ENCODE assay signal across 21 mouse cellular contexts in the genomic region with DNA sequence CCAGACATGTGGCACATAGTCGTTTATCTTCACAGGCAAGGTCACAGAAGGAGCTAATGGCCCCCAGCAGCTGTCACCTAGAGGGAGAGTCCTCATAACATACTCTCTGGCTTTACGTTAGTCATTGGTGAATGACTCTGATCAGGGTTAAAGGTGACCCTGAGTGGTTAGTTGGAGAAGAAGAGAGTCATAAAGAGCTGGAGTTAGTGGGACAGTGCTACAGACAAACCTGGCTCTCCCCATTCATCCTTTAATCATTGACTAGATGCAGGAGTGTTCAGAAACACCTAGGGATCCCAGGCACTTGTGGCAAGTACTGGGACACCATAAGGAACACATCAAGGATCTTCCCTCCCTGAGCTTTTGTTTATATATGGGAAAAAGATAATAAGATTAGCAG. TPM values are rescaled to one million over a fixed set of nuclear protein-coding genes. Genes with fewer than 3 reads are reported as not detected.
DNase-seq lines count a peak whose midpoint lies in the region; ATAC-seq and TF ChIP-seq lines count a peak whose summit lies in the region.
"Had no signal": no experiment of that assay in that cellular context is flagged by ENCODE, and none has a peak within 500 bp of the region (broad histone marks: within the 10 kb centered on the region; RNA-seq: fewer than 3 reads in every experiment).

No protein-coding gene starts in this region.

- no peaks in the 10 kb centered on the region for H3K27me3 ChIP-seq in kidney, embryonic 14.5 days (ENCODE audit: control insufficient read depth, insufficient read depth, low read length)
- no peaks in the 10 kb centered on the region for H3K27me3 ChIP-seq in liver, embryonic 13.5 days
- no peaks in the 10 kb centered on the region for H3K27me3 ChIP-seq in intestine, postnatal 0 days (replicated peaks; ENCODE audit: control insufficient read depth, insufficient read depth, low read length)
- H3K27me3 ChIP-seq in small intestine, adult 2 months (ENCODE audit: control insufficient read depth, insufficient read depth, low read length): no peaks in the 10 kb centered on the region
- no peaks in the 10 kb centered on the region for H3K27me3 ChIP-seq in thymus, adult 2 months (ENCODE audit: control insufficient read depth, insufficient read depth, low read length)
- H3K27me3 ChIP-seq: forebrain, embryonic 13.5 days; heart, embryonic 15.5 days; limb, embryonic 15.5 days; lung, embryonic 15.5 days; midbrain, embryonic 15.5 days had no signal

- TF ChIP-seq CTCF in intestine, postnatal 0 days (IDR thresholded peaks at IDR 0.05; ENCODE audit: low read depth): no peak
- no peak for TF ChIP-seq CTCF in small intestine, adult 2 months (IDR thresholded peaks at IDR 0.05; ENCODE audit: extremely low read depth, insufficient read length, insufficient replicate concordance, low read depth, low read length)
- no peak for TF ChIP-seq CTCF in thymus, adult 2 months (IDR thresholded peaks at IDR 0.05; ENCODE audit: borderline replicate concordance, control insufficient read depth, extremely low read depth, insufficient read depth, low read length, poor library complexity)

- no peaks in the 10 kb centered on the region for H3K36me3 ChIP-seq in kidney, embryonic 14.5 days (ENCODE audit: control insufficient read depth, insufficient read depth, low read length)
- no peaks in the 10 kb centered on the region for H3K36me3 ChIP-seq in liver, embryonic 13.5 days
- H3K36me3 ChIP-seq in intestine, postnatal 0 days (ENCODE audit: control insufficient read depth, insufficient read depth): no peaks in the 10 kb centered on the region
- no peaks in the 10 kb centered on the region for H3K36me3 ChIP-seq in small intestine, adult 2 months (ENCODE audit: control insufficient read depth, insufficient read depth, low read length)
- H3K36me3 ChIP-seq in thymus, adult 2 months (ENCODE audit: control insufficient read depth, insufficient read depth, low read length): no peaks in the 10 kb centered on the region
- H3K36me3 ChIP-seq: heart, embryonic 15.5 days; limb, embryonic 15.5 days; lung, embryonic 15.5 days; midbrain, embryonic 10.5 days; midbrain, embryonic 15.5 days had no signal

- H3K9me3 ChIP-seq in kidney, embryonic 14.5 days (ENCODE audit: control insufficient read depth, low read length): no peaks in the 10 kb centered on the region
- no peaks in the 10 kb centered on the region for H3K9me3 ChIP-seq in liver, embryonic 13.5 days (replicated peaks)
- no peaks in the 10 kb centered on the region for H3K9me3 ChIP-seq in intestine, postnatal 0 days (ENCODE audit: control insufficient read depth)
- H3K9me3 ChIP-seq: forebrain, embryonic 13.5 days; heart, embryonic 15.5 days; limb, embryonic 15.5 days; lung, embryonic 15.5 days; midbrain, embryonic 10.5 days; midbrain, embryonic 15.5 days had no signal

- WGBS in kidney, embryonic 14.5 days: 8% methylated on average over 2 of the region's 2 CpGs
- 35% methylated on average over 2 of the region's 2 CpGs for WGBS in liver, embryonic 13.5 days (ENCODE audit: insufficient replicate concordance)
- 18% methylated on average over 2 of the region's 2 CpGs for WGBS in intestine, postnatal 0 days
- 15% methylated on average over 2 of the region's 2 CpGs for WGBS in small intestine, adult 2 months
- WGBS in thymus, adult 2 months: 67% methylated on average over 2 of the region's 2 CpGs

- H3K4me3 ChIP-seq in kidney, embryonic 14.5 days (ENCODE audit: low read length): no peak overlapping the region
- no peak overlapping the region for H3K4me3 ChIP-seq in liver, embryonic 13.5 days (replicated peaks)
- H3K4me3 ChIP-seq in intestine, postnatal 0 days (ENCODE audit: low read depth, low read length): no peak overlapping the region
- H3K4me3 ChIP-seq in small intestine, adult 2 months (ENCODE audit: low read depth, low read length): no peak overlapping the region
- no peak overlapping the region for H3K4me3 ChIP-seq in thymus, adult 2 months (ENCODE audit: control insufficient read depth, insufficient read depth, low read length)
- H3K4me3 ChIP-seq: forebrain, embryonic 13.5 days; heart, embryonic 15.5 days; limb, embryonic 15.5 days; lung, embryonic 15.5 days; midbrain, embryonic 10.5 days; midbrain, embryonic 15.5 days had no signal

- peaks cover 17% of the 10 kb centered on the region for H3K4me1 ChIP-seq in kidney, embryonic 14.5 days (ENCODE audit: control insufficient read depth, insufficient read depth, low read length)
- peaks cover 12% of the 10 kb centered on the region for H3K4me1 ChIP-seq in liver, embryonic 13.5 days (replicated peaks)
- peaks cover 18% of the 10 kb centered on the region for H3K4me1 ChIP-seq in intestine, postnatal 0 days (replicated peaks; ENCODE audit: control insufficient read depth, insufficient read depth, low read length)
- peaks cover 31% of the 10 kb centered on the region for H3K4me1 ChIP-seq in small intestine, adult 2 months (ENCODE audit: control insufficient read depth, insufficient read depth, insufficient read length, low read length)
- H3K4me1 ChIP-seq in thymus, adult 2 months (replicated peaks; ENCODE audit: control insufficient read depth, insufficient read depth, low read length): no peaks in the 10 kb centered on the region
- H3K4me1 ChIP-seq: forebrain, embryonic 13.5 days; heart, embryonic 15.5 days; limb, embryonic 15.5 days; lung, embryonic 15.5 days; midbrain, embryonic 15.5 days had no signal

- TF ChIP-seq POLR2A in small intestine, adult 2 months (IDR thresholded peaks at IDR 0.05; ENCODE audit: low read depth, low read length): no peak
- TF ChIP-seq POLR2A in thymus, adult 2 months (IDR thresholded peaks at IDR 0.05; ENCODE audit: control insufficient read depth, extremely low read depth, insufficient read depth, low read length, poor library complexity): no peak

- no peak overlapping the region for H3K4me2 ChIP-seq in kidney, embryonic 14.5 days (replicated peaks; ENCODE audit: low read depth, low read length)
- H3K4me2 ChIP-seq in liver, embryonic 13.5 days: no peak overlapping the region
- H3K4me2 ChIP-seq in intestine, postnatal 0 days (replicated peaks; ENCODE audit: low read depth): no peak overlapping the region
- H3K4me2 ChIP-seq: forebrain, embryonic 13.5 days; heart, embryonic 15.5 days; limb, embryonic 15.5 days; lung, embryonic 15.5 days; midbrain, embryonic 15.5 days had no signal

- no peak for DNase-seq in kidney, postnatal 25 days
- DNase-seq in liver, embryonic 13.5 days: no peak
- no peak for DNase-seq in liver
- DNase-seq in thymus, adult 2 months: no peak
- DNase-seq in adrenal gland, postnatal 10 days: no peak
- DNase-seq: adrenal gland, adult 2 months; B cell, adult 2 months; cerebellum, adult 2 months; cerebellum, postnatal 14 days; gastrocnemius, postnatal 10 days; layer of hippocampus, postnatal 36 days; left cerebral cortex, postnatal 4 days had no signal

- H3K27ac ChIP-seq in kidney, embryonic 14.5 days (ENCODE audit: low read depth, low read length): peak overlapping the region; percentile 62; the same call in 1 of the 2 replicates
- peak overlapping the region; percentile 3; the same call in 1 of the 2 replicates for H3K27ac ChIP-seq in liver, embryonic 13.5 days
- peak overlapping the region; percentile 91 for H3K27ac ChIP-seq in intestine, postnatal 0 days (ENCODE audit: low read depth, low read length)
- peak overlapping the region; percentile 85 for H3K27ac ChIP-seq in small intestine, adult 2 months (ENCODE audit: insufficient read depth, low read depth, low read length)
- no peak overlapping the region for H3K27ac ChIP-seq in thymus, adult 2 months (ENCODE audit: control insufficient read depth, insufficient read depth, low read length)
- H3K27ac ChIP-seq: forebrain, embryonic 13.5 days; heart, embryonic 15.5 days; limb, embryonic 15.5 days; lung, embryonic 15.5 days; midbrain, embryonic 10.5 days; midbrain, embryonic 15.5 days had no signal

- H3K9ac ChIP-seq in kidney, embryonic 14.5 days (ENCODE audit: low read depth, low read length): no peak overlapping the region
- H3K9ac ChIP-seq in liver, embryonic 13.5 days: no peak overlapping the region
- no peak overlapping the region for H3K9ac ChIP-seq in intestine, postnatal 0 days (ENCODE audit: low read depth, low read length)
- H3K9ac ChIP-seq: forebrain, embryonic 13.5 days; heart, embryonic 15.5 days; limb, embryonic 15.5 days; lung, embryonic 15.5 days; midbrain, embryonic 15.5 days had no signal

- peak; percentile 38; the same call in 1 of the 2 replicates for ATAC-seq in kidney, embryonic 14.5 days (ENCODE audit: low FRiP score, low TSS enrichment)
- ATAC-seq in liver, embryonic 13.5 days (ENCODE audit: low read depth): no peak
- peak; percentile 75 for ATAC-seq in intestine, postnatal 0 days
- ATAC-seq: forebrain, embryonic 13.5 days; midbrain, embryonic 15.5 days had no signal

RNA-seq across cellular contexts. Expression of a gene that starts 16.1 kb away (rescaled TPM):
- polyA plus RNA-seq in kidney, embryonic 14.5 days (2014; fragmentation: Nextera tagmentation; extraction: Ambion mirVana): 30.3 and 46.5 TPM in 2 replicates
- polyA plus RNA-seq in liver, embryonic 13.5 days (2015; fragmentation: Nextera tagmentation; extraction: Ambion mirVana): 10.2 and 13.3 TPM in 2 replicates
- polyA plus RNA-seq in intestine, postnatal 0 days (2015; fragmentation: Nextera tagmentation; extraction: Ambion mirVana): 34.6 and 36.8 TPM in 2 replicates
- 69.5 and 115 TPM in 2 replicates for polyA plus RNA-seq in small intestine, adult 2 months (2012; rRNA removed)
- polyA plus RNA-seq in thymus, adult 2 months (2012; rRNA removed): 343 and 598 TPM in 2 replicates
- 10 to 100 TPM; 69.6 to 93.3 TPM for total RNA-seq in adrenal gland, postnatal 10 days (2021)
